Mouse (Mus musculus) kidney, embryonic 14.5 days (tissue): ENCODE results near the gene Abat. TPM values are rescaled to one million over a fixed set of nuclear protein-coding genes. Genes with fewer than 3 reads are reported as not detected.

Experiments used
- ATAC-seq: fragments of 200-750 bp; cut with Nextera tagmentation; 2 replicates; pipeline ENCODE4 v1.8.0; 2017; ENCODE audit warnings: moderate number of reproducible peaks, mild to moderate bottlenecking, moderate TSS enrichment, moderate library complexity; ENCODE audit not compliant: low FRiP score, low TSS enrichment
- H3K27ac ChIP-seq: fragments of 300-500 bp; sonication (generic); 2 replicates; pipeline ENCODE4 v1.5.1; 2014; ENCODE audit warnings: low read depth, mild to moderate bottlenecking, low read length, moderate library complexity, mixed read lengths
- H3K27me3 ChIP-seq: fragments of 300-500 bp; sonication (generic); 2 replicates; pipeline ENCODE4 v1.6.1; 2014; ENCODE audit warnings: mild to moderate bottlenecking, low read length; ENCODE audit not compliant: control insufficient read depth, insufficient read depth
- H3K36me3 ChIP-seq: fragments of 300-500 bp; sonication (generic); 2 replicates; pipeline ENCODE4 v1.6.1; 2014; ENCODE audit warnings: low read length, mixed read lengths; ENCODE audit not compliant: control insufficient read depth, insufficient read depth
- H3K4me1 ChIP-seq: fragments of 300-500 bp; sonication (generic); 2 replicates; pipeline ENCODE4 v1.6.1; 2014; ENCODE audit warnings: low read length, mixed read lengths; ENCODE audit not compliant: control insufficient read depth, insufficient read depth
- H3K4me2 ChIP-seq: fragments of 300-500 bp; sonication (generic); replicated peaks from 2 replicates; pipeline ENCODE4 v1.6.1; 2014; ENCODE audit warnings: low read depth, mild to moderate bottlenecking, low read length
- H3K4me3 ChIP-seq: fragments of 300-500 bp; sonication (generic); 2 replicates; pipeline ENCODE4 v1.5.1; 2014; ENCODE audit warnings: mild to moderate bottlenecking, low read length
- H3K9ac ChIP-seq: fragments of 300-500 bp; sonication (generic); 2 replicates; pipeline ENCODE4 v1.6.1; 2014; ENCODE audit warnings: low read depth, mild to moderate bottlenecking, low read length, moderate library complexity
- H3K9me3 ChIP-seq: fragments of 300-500 bp; sonication (generic); 2 replicates; pipeline ENCODE4 v1.6.1; 2016; ENCODE audit warnings: low read length; ENCODE audit not compliant: control insufficient read depth
- WGBS: fragments of 180-500 bp; shearing (Covaris S2); extraction: QIAGEN DNeasy Blood & Tissue Kit; methylation state at CpG from one replicate; pipeline ENCODE4 v1.1.7; 2014; 5-methylcytosine and 5-hydroxymethylcytosine counted together
- polyA plus RNA-seq: library from polyadenylated mRNA; unstranded; fragments of >200 nt; fragmentation: Nextera tagmentation; extraction: Ambion mirVana; gene quantifications from 2 replicates; pipeline ENCODE4 v1.2.1, GENCODE M21; 2014

The Abat gene
- polyA plus RNA-seq, 1 experiment from 2014 or later: 27.2 TPM

DNA sequence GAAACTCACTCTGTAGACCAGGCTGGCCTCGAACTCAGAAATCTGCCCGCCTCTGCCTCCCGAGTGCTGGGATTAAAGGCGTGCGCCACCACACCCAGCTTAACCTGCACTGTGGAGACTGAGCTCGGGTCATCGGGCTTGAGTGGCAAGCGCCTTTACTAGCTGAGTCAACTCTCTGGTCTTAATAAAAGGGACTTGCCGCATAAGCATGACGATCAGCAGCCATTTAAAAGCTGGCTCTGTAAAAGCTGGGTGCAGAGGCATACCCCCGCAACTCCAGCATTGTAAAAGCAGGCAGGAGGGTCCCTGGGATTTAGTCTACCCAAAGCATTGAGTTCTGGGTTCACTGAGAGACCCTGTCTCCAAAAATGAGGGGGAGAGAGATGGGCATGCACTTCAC lies 61.1 kb downstream of the Abat start:
- no peaks in the 10 kb centered on the region for H3K9me3 ChIP-seq
- H3K27me3 ChIP-seq: no peaks in the 10 kb centered on the region
- WGBS: 92% methylated on average over 11 of the region's 11 CpGs
- no peaks in the 10 kb centered on the region; the same call in 1 of the 2 replicates for H3K36me3 ChIP-seq
- no peak overlapping the region for H3K4me3 ChIP-seq
- ATAC-seq: no peak
- H3K4me1 ChIP-seq: no peaks in the 10 kb centered on the region
- H3K9ac ChIP-seq: no peak overlapping the region
- H3K4me2 ChIP-seq: no peak overlapping the region
- H3K27ac ChIP-seq: no peak overlapping the region

DNA sequence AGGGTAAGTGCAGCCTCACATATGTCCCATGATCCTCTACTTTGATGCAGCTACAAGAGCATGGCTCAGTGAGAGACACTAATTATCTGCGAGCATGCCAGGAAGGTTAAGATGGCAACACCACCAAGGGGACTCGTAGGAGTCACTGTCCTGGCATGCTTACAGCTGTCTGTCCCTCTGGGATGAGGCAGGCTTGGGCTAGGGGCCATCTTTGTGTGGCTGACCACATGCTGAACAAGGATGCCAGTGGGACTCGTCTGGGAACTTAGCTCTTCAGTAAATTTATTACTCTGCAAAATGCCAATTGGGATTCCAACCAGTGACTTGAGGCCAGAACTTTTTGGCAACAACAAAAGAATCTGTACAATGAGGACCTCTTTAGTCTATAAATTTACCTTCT lies 62.9 kb downstream of the Abat start:
- Histone ChIP-seq H3K4me3 (no peak overlapping the region), H3K36me3 (no peaks in the 10 kb centered on the region; the same call in 1 of the 2 replicates), H3K4me2 (no peak overlapping the region), H3K9ac (no peak overlapping the region), H3K27ac (no peak overlapping the region), H3K27me3 (no peaks in the 10 kb centered on the region), H3K9me3 (no peaks in the 10 kb centered on the region), H3K4me1 (no peaks in the 10 kb centered on the region)
- WGBS: 63% methylated on average over 3 of the region's 3 CpGs
- ATAC-seq: no peak

DNA sequence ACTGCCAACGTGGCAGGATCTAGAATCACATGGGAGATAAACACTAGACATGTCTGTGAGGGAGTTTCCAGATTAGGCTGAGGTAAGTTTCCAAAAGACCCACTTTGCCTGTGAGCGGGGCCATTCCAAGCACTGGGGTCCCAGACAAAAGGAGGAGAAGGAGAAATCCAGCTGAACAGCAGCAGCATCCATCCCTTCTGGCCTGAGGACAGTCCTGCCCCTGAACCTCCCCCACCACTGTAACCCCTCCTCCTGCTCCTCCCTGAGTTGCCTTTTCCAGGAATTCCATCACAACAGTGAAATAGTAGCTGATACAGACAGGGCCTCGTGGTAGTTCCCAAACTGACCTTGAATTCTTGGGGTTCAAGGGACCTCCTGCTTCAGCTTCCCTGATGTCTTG lies 63.7 kb downstream of the Abat start:
- WGBS: 87% methylated on average over 3 of the region's 3 CpGs
- no peak overlapping the region for H3K4me3 ChIP-seq

DNA sequence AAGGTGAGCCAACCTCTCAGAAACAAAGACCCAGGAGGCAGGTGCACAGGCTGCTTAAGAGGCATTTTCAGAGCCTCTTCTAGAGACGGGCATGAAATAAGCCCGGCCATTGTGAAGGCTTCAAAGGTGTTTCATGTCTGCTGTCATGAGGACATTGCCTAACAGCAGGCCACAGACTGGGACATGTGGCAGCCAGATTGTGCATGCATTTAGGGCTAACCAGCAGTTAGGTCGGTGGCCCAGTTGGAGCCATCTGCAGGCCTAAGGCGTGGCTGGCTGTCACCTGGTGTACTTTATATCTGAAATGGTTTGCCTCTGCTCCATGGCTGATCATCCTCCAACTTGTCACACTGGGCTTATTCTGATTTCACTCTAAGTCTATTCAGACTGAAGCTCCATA lies 65.1 kb downstream of the Abat start:
- Histone ChIP-seq H3K27me3 (no peaks in the 10 kb centered on the region), H3K4me3 (no peak overlapping the region), H3K4me1 (no peaks in the 10 kb centered on the region), H3K27ac (no peak overlapping the region), H3K36me3 (peaks cover 7% of the 10 kb centered on the region; the same call in 1 of the 2 replicates), H3K9ac (no peak overlapping the region), H3K4me2 (no peak overlapping the region), H3K9me3 (no peaks in the 10 kb centered on the region)
- WGBS: 94% methylated on average over 4 of the region's 4 CpGs
- no peak for ATAC-seq

More for the DNA sequence above, 63.7 kb downstream of the Abat start:
- Histone ChIP-seq H3K27me3 (no peaks in the 10 kb centered on the region), H3K4me1 (no peaks in the 10 kb centered on the region), H3K9me3 (no peaks in the 10 kb centered on the region), H3K36me3 (no peaks in the 10 kb centered on the region; the same call in 1 of the 2 replicates), H3K4me2 (no peak overlapping the region), H3K27ac (no peak overlapping the region), H3K9ac (no peak overlapping the region)
- no peak for ATAC-seq

DNA sequence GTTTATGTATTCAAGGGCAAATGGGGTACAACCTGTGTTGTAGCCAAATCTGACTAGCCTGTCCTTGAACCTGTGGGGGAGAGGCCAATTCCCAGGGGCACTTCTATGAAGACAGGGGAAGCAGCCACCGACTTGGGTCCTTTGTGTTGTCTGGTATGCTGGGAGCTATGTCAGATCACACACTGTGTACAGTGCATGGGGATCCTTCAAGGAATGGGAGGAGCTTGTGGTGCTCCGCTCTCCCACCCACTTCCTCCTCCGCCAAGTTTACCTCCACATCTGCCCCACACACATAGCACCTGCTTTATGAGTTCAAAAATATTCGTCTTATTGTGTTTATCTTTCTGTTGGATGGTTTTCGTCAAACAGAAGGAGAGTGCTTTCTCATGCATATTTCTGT lies 66.3 kb downstream of the Abat start:
- 71% methylated on average over 5 of the region's 5 CpGs for WGBS
- no peaks in the 10 kb centered on the region for H3K4me1 ChIP-seq
- ATAC-seq: no peak

DNA sequence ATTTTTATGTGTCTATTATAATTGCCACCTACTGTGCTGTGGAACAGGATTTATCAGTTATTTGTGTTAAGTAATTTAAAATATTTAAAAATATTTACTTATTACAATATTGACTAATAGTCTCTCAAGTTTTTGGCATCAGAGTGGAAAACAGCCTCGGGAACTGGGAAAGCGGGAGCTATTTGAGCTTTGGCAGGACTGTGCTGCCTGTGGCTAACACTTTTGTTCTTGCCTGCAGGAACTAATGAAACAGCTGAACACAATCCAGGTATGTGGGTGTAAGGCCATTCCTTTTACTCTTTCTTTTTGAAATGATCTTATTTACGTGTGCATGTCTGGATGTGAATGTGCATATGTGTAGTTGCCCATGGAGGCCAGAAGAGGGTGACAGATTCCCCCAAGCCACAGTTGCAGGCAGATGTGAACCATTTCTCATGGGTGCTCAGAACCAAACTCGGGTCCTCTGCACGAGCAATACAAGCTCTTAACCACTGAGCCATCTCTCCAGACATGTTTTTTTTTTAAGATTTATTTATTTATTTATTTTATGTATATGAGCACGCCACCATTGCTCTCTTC lies 68.5 kb downstream of the Abat start:
- peaks cover 7% of the 10 kb centered on the region; the same call in 1 of the 2 replicates for H3K36me3 ChIP-seq
- H3K4me2 ChIP-seq: no peak overlapping the region
- WGBS: 95% methylated on average over 6 of the region's 6 CpGs
- no peaks in the 10 kb centered on the region for H3K9me3 ChIP-seq
- no peak for ATAC-seq
- H3K27me3 ChIP-seq: no peaks in the 10 kb centered on the region
- no peak overlapping the region for H3K4me3 ChIP-seq
- no peak overlapping the region for H3K9ac ChIP-seq
- no peaks in the 10 kb centered on the region for H3K4me1 ChIP-seq
- no peak overlapping the region for H3K27ac ChIP-seq

More for the DNA sequence above, 66.3 kb downstream of the Abat start:
- Histone ChIP-seq H3K4me2 (no peak overlapping the region), H3K4me3 (no peak overlapping the region), H3K36me3 (peaks cover 7% of the 10 kb centered on the region; the same call in 1 of the 2 replicates), H3K27me3 (no peaks in the 10 kb centered on the region), H3K27ac (no peak overlapping the region), H3K9ac (no peak overlapping the region), H3K9me3 (no peaks in the 10 kb centered on the region)

DNA sequence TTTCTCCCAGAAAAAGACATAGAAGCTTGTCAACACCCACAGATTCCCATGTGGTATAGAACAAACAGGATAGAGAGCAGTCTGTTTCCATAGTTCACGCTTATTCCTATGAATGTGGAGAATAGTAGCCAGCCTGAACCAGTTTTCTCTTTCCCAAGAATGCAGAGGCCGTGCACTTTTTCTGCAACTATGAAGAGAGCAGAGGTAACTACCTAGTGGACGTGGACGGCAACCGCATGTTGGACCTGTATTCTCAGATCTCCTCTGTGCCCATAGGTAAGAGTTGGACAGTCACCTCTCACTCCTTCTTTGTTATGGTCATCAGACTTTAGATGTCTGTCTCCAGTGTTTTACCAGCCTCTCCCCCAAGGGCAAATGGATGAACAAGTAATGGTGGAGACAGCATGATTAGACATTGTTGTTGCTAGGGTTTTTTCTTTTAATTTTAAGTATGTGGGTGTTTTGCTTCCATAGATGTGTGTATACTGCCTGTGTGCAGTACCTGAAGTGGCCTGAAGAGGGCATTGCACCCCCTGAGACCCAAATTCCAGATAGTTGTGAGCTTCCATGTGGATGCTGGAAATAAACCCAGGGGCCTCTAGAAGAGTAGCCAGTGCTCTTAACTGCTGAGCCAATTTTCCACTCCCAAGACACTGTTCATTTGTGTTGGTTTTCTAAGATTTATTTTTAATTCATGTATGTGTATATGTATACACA lies 69.5 kb downstream of the Abat start:
- Histone ChIP-seq H3K4me3 (no peak overlapping the region), H3K27me3 (no peaks in the 10 kb centered on the region), H3K4me2 (no peak overlapping the region), H3K36me3 (peaks cover 7% of the 10 kb centered on the region; the same call in 1 of the 2 replicates), H3K9ac (no peak overlapping the region), H3K4me1 (no peaks in the 10 kb centered on the region), H3K27ac (no peak overlapping the region), H3K9me3 (no peaks in the 10 kb centered on the region)
- 96% methylated on average over 5 of the region's 5 CpGs for WGBS
- ATAC-seq: no peak

DNA sequence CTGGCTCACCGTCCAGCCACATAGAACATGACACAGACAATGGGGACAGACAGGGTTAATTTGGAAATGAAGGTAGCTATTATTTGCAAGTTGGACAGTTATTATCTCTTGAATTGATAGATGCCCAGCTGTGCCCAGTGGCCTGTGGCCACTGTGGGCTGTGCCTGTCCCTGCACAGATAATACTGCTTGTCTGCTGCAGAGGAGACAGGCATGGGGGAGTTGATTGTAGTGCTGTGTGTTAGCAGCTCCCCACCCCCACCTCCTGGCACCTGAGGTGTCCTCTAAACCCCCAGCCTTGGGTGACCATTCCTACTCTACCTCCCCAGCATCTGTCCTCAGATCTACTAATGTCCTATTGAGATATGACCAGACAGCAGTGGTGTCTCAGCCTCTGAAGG lies 71.0 kb downstream of the Abat start:
- WGBS: 91% methylated on average over 1 of the region's 1 CpGs
- peaks cover 17% of the 10 kb centered on the region for H3K36me3 ChIP-seq

DNA sequence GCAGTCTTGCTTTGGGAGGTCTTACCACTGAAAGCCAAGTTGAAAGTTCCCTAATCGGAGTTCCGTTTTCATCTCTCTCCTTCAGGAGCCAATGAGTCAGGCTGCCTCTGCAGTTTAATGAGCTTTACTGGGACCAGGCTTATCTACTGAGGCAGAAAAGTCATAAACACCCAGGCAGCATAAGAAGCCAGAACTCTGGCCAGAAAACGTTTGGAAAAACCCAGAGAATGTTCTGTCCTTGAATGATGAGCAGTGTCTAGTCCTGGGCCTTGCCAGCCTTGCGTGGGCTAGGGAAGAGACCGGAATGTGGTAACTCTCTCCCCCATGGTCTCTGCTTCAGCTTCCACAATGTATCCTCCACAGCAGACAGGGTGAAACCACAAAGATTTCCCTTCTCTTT lies 71.8 kb downstream of the Abat start:
- no peak overlapping the region for H3K27ac ChIP-seq
- no peaks in the 10 kb centered on the region for H3K27me3 ChIP-seq
- H3K9ac ChIP-seq: no peak overlapping the region
- WGBS: 84% methylated on average over 5 of the region's 5 CpGs
- H3K36me3 ChIP-seq: peaks cover 20% of the 10 kb centered on the region
- no peak overlapping the region for H3K4me3 ChIP-seq
- no peaks in the 10 kb centered on the region for H3K9me3 ChIP-seq
- no peaks in the 10 kb centered on the region for H3K4me1 ChIP-seq
- ATAC-seq: no peak
- H3K4me2 ChIP-seq: no peak overlapping the region

More for the DNA sequence above, 71.0 kb downstream of the Abat start:
- Histone ChIP-seq H3K9me3 (no peaks in the 10 kb centered on the region), H3K9ac (no peak overlapping the region), H3K27me3 (no peaks in the 10 kb centered on the region), H3K4me1 (no peaks in the 10 kb centered on the region), H3K4me3 (no peak overlapping the region), H3K27ac (no peak overlapping the region), H3K4me2 (no peak overlapping the region)
- no peak for ATAC-seq
